Mouse (Mus musculus): ENCODE measurements around the gene Csnka2ip. TPM values are rescaled to one million over a fixed set of nuclear protein-coding genes. Genes with fewer than 3 reads are reported as not detected.

The Csnka2ip gene
- polyA plus RNA-seq, 1 experiment from 2014 or later, result not detected

Other genes starting within 250 kb of the Csnka2ip start
- 27.1 and 27.5 TPM in 2 replicates for gene 4930453N24Rik, start 168.8 kb upstream of the Csnka2ip start, polyA plus RNA-seq (2014; fragmentation: Nextera tagmentation; extraction: Ambion mirVana)
- 7.2 and 7.7 TPM in 2 replicates for gene Zfp654, start 249.2 kb upstream of the Csnka2ip start, polyA plus RNA-seq (2014; fragmentation: Nextera tagmentation; extraction: Ambion mirVana)
- 91.3 and 94.2 TPM in 2 replicates for gene Cggbp1, start 249.6 kb upstream of the Csnka2ip start, polyA plus RNA-seq (2014; fragmentation: Nextera tagmentation; extraction: Ambion mirVana)